Mouse (Mus musculus) erythroblast, embryonic 14.5 days (primary cell): ENCODE measurements around the gene Sgpp2. TPM values are rescaled to one million over a fixed set of nuclear protein-coding genes. Genes with fewer than 3 reads are reported as not detected.

Experiments used
- H3K27me3 ChIP-seq: 2 replicates; pipeline ENCODE4 v1.6.1; 2012; ENCODE audit warnings: inconsistent platforms; ENCODE audit not compliant: control insufficient read depth
- H3K36me3 ChIP-seq: 2 replicates; pipeline ENCODE4 v1.6.1; 2012; ENCODE audit warnings: mild to moderate bottlenecking, inconsistent platforms; ENCODE audit not compliant: control insufficient read depth
- H3K4me1 ChIP-seq: 2 replicates; pipeline ENCODE4 v1.6.1; 2012; ENCODE audit warnings: inconsistent platforms; ENCODE audit not compliant: control insufficient read depth
- H3K4me3 ChIP-seq: replicated peaks from 2 replicates; pipeline ENCODE3; 2012; ENCODE audit warnings: moderate library complexity, mild to moderate bottlenecking, inconsistent platforms
- H3K9me3 ChIP-seq: 2 replicates; pipeline ENCODE4 v1.6.1; 2012; ENCODE audit warnings: low read length, inconsistent platforms, mixed read lengths; ENCODE audit not compliant: control insufficient read depth
- GATA1 ChIP-seq: IDR thresholded peaks from 2 replicates; pipeline ENCODE4 v1.6.1; 2012; ENCODE audit warnings: low read length, inconsistent platforms, mixed read lengths
- TAL1 ChIP-seq: IDR thresholded peaks from 3 replicates; pipeline ENCODE4 v1.6.1; 2012; ENCODE audit warnings: low read length, inconsistent platforms, mixed read lengths
- polyA plus RNA-seq: library from polyadenylated mRNA; stranded (reverse); fragments of >175 nt; gene quantifications from 2 replicates; pipeline ENCODE4 v1.2.3, GENCODE M21; 2012

The Sgpp2 gene
- polyA plus RNA-seq, 1 experiment, result not detected

DNA sequence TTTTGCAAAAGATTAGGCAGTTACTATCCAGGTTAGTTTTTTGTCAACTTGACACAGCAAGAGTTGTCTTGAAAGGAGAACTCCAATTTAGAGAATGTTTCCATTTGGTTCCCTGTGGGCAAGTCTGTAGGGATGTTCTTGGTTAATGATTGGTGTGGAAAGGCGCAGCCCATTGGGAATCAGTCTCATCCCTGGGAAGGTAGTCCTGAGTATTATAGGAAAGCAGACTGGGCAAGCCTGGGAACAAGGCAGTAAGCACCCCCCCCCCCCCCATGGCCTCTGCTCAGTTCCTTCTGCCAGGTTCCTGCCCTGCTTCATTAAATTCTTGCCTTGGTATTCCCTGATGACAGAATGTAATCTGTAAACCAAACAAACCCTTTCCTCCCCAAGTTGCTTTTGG, 19.7 kb downstream of the Sgpp2 start:
- Histone ChIP-seq H3K9me3 (no peaks in the 10 kb centered on the region), H3K36me3 (no peaks in the 10 kb centered on the region), H3K4me1 (no peaks in the 10 kb centered on the region), H3K27me3 (no peaks in the 10 kb centered on the region), H3K4me3 (no peak overlapping the region)
- TF ChIP-seq GATA1 (no peak), TAL1 (no peak)

GRCm38 (mm10) chr1:78330620-78331158, 20.5 kb downstream of the Sgpp2 start:
- H3K36me3 ChIP-seq, result no peaks in the 10 kb centered on the region
- H3K9me3 ChIP-seq, result no peaks in the 10 kb centered on the region
- no peak for TF ChIP-seq TAL1
- no peak for TF ChIP-seq GATA1
- no peaks in the 10 kb centered on the region for H3K4me1 ChIP-seq
- no peaks in the 10 kb centered on the region for H3K27me3 ChIP-seq
- H3K4me3 ChIP-seq, result no peak overlapping the region

- H3K9me3 ChIP-seq, result no peaks in the 10 kb centered on the region
- no peak overlapping the region for H3K4me3 ChIP-seq
- no peak for TF ChIP-seq TAL1
- no peak for TF ChIP-seq GATA1
- H3K36me3 ChIP-seq, result no peaks in the 10 kb centered on the region
- no peaks in the 10 kb centered on the region for H3K4me1 ChIP-seq
- H3K27me3 ChIP-seq, result no peaks in the 10 kb centered on the region
Measured at GRCm38 (mm10) chr1:78337726-78338125, 27.6 kb downstream of the Sgpp2 start.

GRCm38 (mm10) chr1:78338212-78338611, 28.1 kb downstream of the Sgpp2 start:
- no peaks in the 10 kb centered on the region for H3K9me3 ChIP-seq
- H3K4me1 ChIP-seq, result no peaks in the 10 kb centered on the region
- H3K4me3 ChIP-seq, result no peak overlapping the region
- no peak for TF ChIP-seq GATA1
- H3K27me3 ChIP-seq, result no peaks in the 10 kb centered on the region
- no peaks in the 10 kb centered on the region for H3K36me3 ChIP-seq

GRCm38 (mm10) chr1:78339941-78340340, 29.8 kb downstream of the Sgpp2 start:
- Histone ChIP-seq H3K4me3 (no peak overlapping the region), H3K36me3 (no peaks in the 10 kb centered on the region), H3K4me1 (no peaks in the 10 kb centered on the region), H3K9me3 (no peaks in the 10 kb centered on the region), H3K27me3 (no peaks in the 10 kb centered on the region)
- TF ChIP-seq GATA1 (no peak), TAL1 (no peak)

- Histone ChIP-seq H3K4me3 (no peak overlapping the region), H3K9me3 (no peaks in the 10 kb centered on the region), H3K36me3 (no peaks in the 10 kb centered on the region), H3K27me3 (no peaks in the 10 kb centered on the region), H3K4me1 (no peaks in the 10 kb centered on the region)
- no peak for TF ChIP-seq TAL1
- no peak for TF ChIP-seq GATA1
Measured at GRCm38 (mm10) chr1:78340584-78340983, 30.4 kb downstream of the Sgpp2 start.

DNA sequence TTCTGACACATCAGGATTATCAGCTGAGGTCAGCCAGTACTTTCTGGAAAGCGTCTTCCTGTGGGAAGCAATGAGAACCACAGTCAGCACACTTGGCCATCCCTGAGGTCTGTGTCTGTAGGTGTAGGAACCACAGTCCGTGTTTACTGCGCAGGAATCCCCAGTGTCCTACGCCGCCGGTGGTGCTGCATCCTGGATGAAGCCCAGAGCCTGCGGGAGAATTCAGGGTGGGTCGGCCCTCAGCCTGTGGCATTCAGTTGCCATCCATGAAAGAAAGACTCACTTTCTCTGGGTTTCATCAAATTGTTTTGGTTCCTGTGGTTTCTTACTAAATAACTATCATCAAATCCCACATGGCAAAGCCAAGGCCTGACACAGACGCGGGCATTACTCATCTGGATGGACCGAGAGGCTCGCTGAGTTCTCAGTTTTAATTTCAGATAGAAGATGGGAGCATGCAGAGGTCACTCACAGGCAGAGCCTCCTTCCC, 37.2 kb downstream of the Sgpp2 start:
- Histone ChIP-seq H3K9me3 (no peaks in the 10 kb centered on the region), H3K4me1 (no peaks in the 10 kb centered on the region), H3K27me3 (no peaks in the 10 kb centered on the region), H3K4me3 (no peak overlapping the region), H3K36me3 (no peaks in the 10 kb centered on the region)
- no peak for TF ChIP-seq TAL1
- TF ChIP-seq GATA1, result no peak

GRCm38 (mm10) chr1:78349219-78349618, 39.1 kb downstream of the Sgpp2 start:
- no peak for TF ChIP-seq TAL1
- no peak for TF ChIP-seq GATA1
- Histone ChIP-seq H3K27me3 (no peaks in the 10 kb centered on the region), H3K4me1 (no peaks in the 10 kb centered on the region), H3K36me3 (no peaks in the 10 kb centered on the region), H3K4me3 (no peak overlapping the region), H3K9me3 (no peaks in the 10 kb centered on the region)

GRCm38 (mm10) chr1:78353254-78353653, 43.1 kb downstream of the Sgpp2 start:
- Histone ChIP-seq H3K4me3 (no peak overlapping the region), H3K36me3 (no peaks in the 10 kb centered on the region), H3K4me1 (no peaks in the 10 kb centered on the region), H3K27me3 (no peaks in the 10 kb centered on the region), H3K9me3 (no peaks in the 10 kb centered on the region)
- TF ChIP-seq GATA1, result no peak
- TF ChIP-seq TAL1, result no peak

GRCm38 (mm10) chr1:78355123-78355522, 45.0 kb downstream of the Sgpp2 start:
- H3K4me3 ChIP-seq, result no peak overlapping the region
- no peak for TF ChIP-seq GATA1
- TF ChIP-seq TAL1, result no peak

More at GRCm38 (mm10) chr1:78355123-78355522, 45.0 kb downstream of the Sgpp2 start:
- Histone ChIP-seq H3K27me3 (no peaks in the 10 kb centered on the region), H3K36me3 (no peaks in the 10 kb centered on the region), H3K4me1 (no peaks in the 10 kb centered on the region), H3K9me3 (no peaks in the 10 kb centered on the region)
